Mouse (Mus musculus) limb, embryonic 13.5 days (tissue): ENCODE measurements around the gene Nr4a3. TPM values are rescaled to one million over a fixed set of nuclear protein-coding genes. Genes with fewer than 3 reads are reported as not detected.

ENCODE experiments used
- ATAC-seq: fragments of 200-750 bp; cut with Nextera tagmentation; 2 replicates; pipeline ENCODE4 v1.8.0; 2017; ENCODE audit warnings: low read depth, moderate number of reproducible peaks, moderate TSS enrichment; ENCODE audit not compliant: low FRiP score
- H3K27ac ChIP-seq: fragments of 300-500 bp; sonication (generic); 2 replicates; pipeline ENCODE4 v1.5.1; 2015; ENCODE audit warnings: inconsistent platforms, mild to moderate bottlenecking, moderate library complexity
- H3K27me3 ChIP-seq: fragments of 300-500 bp; sonication (generic); 2 replicates; pipeline ENCODE4 v1.6.1; 2015; ENCODE audit warnings: mild to moderate bottlenecking, inconsistent platforms
- H3K36me3 ChIP-seq: fragments of 300-500 bp; sonication (generic); 2 replicates; pipeline ENCODE4 v1.6.1; 2015; ENCODE audit warnings: inconsistent platforms, mild to moderate bottlenecking, moderate library complexity
- H3K4me1 ChIP-seq: fragments of 300-500 bp; sonication (generic); 2 replicates; pipeline ENCODE4 v1.6.1; 2015; ENCODE audit warnings: inconsistent platforms
- H3K4me2 ChIP-seq: fragments of 300-500 bp; sonication (generic); replicated peaks from 2 replicates; pipeline ENCODE4 v1.6.1; 2015; ENCODE audit warnings: inconsistent platforms, mild to moderate bottlenecking, moderate library complexity
- H3K4me3 ChIP-seq: fragments of 300-500 bp; sonication (generic); 2 replicates; pipeline ENCODE4 v1.5.1; 2015; ENCODE audit warnings: moderate library complexity, mild to moderate bottlenecking, inconsistent platforms
- H3K9ac ChIP-seq: fragments of 300-500 bp; sonication (generic); 2 replicates; pipeline ENCODE4 v1.6.1; 2015; ENCODE audit warnings: mild to moderate bottlenecking, inconsistent platforms
- H3K9me3 ChIP-seq: fragments of 300-500 bp; sonication (generic); 2 replicates; pipeline ENCODE4 v1.6.1; 2016; ENCODE audit warnings: inconsistent platforms
- WGBS: fragments of 180-500 bp; shearing (Covaris S2); methylation state at CpG from one replicate; pipeline ENCODE4 v1.1.7; 2015; 5-methylcytosine and 5-hydroxymethylcytosine counted together
- polyA plus RNA-seq: library from polyadenylated mRNA; unstranded; fragments of >200 nt; fragmentation: Nextera tagmentation; extraction: Ambion mirVana; gene quantifications from 2 replicates; pipeline ENCODE4 v1.2.1, GENCODE M21; 2015

The Nr4a3 gene
- polyA plus RNA-seq, 1 experiment from 2014 or later: 0.34 TPM

DNA sequence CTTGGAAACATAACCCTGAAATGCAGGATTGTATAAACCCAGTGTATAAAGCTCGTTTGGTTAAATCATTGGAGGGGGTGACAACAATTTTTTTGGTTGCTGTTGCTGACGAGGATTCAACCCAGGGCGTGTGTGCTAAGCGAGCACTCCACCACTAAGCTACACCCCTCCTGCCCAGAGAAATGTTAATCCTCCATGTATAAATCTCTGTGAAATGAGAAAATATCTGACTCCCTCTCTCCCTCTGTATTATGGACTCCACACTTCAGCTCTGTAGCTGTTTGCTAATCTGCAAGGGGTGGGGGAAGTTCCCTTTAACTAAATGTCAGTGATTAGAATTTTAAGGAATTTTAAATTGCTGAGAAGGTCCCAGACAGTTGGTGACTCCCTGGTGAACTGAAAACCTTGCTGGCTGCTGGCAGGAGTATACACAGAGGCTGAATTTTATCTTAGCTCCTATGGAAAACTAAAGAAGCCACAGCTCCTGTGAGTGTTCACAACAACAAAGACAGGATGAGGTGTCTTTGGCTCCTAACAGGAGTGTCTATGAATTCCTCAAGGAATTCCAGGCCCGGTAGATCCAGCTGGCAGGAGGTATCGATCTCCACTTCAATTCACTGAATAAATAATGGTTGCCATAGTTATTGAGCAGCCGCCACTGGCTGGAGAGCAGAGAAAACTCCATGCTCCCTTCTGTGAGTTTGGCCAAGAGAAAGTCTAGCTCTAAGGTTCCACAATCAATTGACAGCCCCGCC, 34.5 kb downstream of the Nr4a3 start:
- H3K36me3 ChIP-seq: no peaks in the 10 kb centered on the region
- no peak overlapping the region for H3K4me3 ChIP-seq
- no peaks in the 10 kb centered on the region for H3K27me3 ChIP-seq
- no peaks in the 10 kb centered on the region for H3K9me3 ChIP-seq
- H3K27ac ChIP-seq: no peak overlapping the region
- H3K4me1 ChIP-seq: peaks cover 20% of the 10 kb centered on the region
- 66% methylated on average over 8 of the region's 8 CpGs for WGBS
- no peak overlapping the region for H3K4me2 ChIP-seq
- H3K9ac ChIP-seq: no peak overlapping the region
- no peak for ATAC-seq

DNA sequence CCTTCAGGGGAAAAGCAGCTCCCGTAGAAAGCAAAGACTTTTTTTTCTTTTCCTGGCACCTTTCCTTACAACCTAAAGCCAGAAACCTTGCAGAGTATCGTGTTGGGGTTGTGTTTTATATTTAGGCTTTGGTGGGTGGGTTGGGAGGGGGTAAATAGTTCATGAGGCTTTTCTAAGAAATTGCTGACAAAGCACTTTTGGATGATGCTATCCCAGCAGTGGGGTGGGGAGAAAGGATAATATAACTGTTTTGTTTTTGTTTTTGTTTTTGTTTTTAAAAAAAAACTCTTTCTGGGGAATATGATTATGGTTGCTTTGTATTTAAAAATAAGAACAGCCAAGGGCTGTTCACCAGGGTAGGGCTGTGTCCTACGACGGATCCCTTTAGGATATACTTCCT, 38.5 kb downstream of the Nr4a3 start:
- 80% methylated on average over 4 of the region's 4 CpGs for WGBS
- ATAC-seq: no peak
- Histone ChIP-seq H3K27me3 (no peaks in the 10 kb centered on the region), H3K4me3 (no peak overlapping the region), H3K4me1 (0 out of 2 replicates have a peak, but pooled peaks cover under 1% of the 10 kb centered on the region), H3K9ac (no peak overlapping the region), H3K4me2 (no peak overlapping the region), H3K27ac (no peak overlapping the region), H3K9me3 (no peaks in the 10 kb centered on the region), H3K36me3 (no peaks in the 10 kb centered on the region)

DNA sequence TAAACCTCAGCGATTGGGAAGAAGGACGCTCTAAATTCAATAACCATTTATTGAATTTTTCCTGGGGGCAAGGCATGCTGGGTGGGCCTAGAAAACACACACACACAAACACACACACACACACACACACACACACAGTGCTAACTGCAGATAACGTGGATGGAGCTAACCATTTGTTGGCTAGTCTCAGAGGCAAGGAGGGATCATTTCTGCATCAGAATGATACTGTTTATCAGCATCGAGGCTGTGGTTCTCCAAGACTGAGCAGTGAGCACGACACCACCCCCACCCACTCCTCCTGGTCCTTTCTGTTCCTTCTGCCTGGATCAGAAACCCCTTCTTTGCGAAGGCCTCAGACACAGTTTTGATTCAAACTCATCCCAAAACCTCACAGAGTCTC, 41.7 kb downstream of the Nr4a3 start:
- no peak overlapping the region for H3K9ac ChIP-seq
- H3K36me3 ChIP-seq: no peaks in the 10 kb centered on the region
- no peaks in the 10 kb centered on the region for H3K9me3 ChIP-seq
- no peak overlapping the region for H3K4me2 ChIP-seq
- no peak overlapping the region for H3K27ac ChIP-seq
- no peaks in the 10 kb centered on the region for H3K4me1 ChIP-seq
- WGBS: 66% methylated on average over 6 of the region's 6 CpGs
- no peak overlapping the region for H3K4me3 ChIP-seq
- no peaks in the 10 kb centered on the region for H3K27me3 ChIP-seq
- ATAC-seq: no peak

DNA sequence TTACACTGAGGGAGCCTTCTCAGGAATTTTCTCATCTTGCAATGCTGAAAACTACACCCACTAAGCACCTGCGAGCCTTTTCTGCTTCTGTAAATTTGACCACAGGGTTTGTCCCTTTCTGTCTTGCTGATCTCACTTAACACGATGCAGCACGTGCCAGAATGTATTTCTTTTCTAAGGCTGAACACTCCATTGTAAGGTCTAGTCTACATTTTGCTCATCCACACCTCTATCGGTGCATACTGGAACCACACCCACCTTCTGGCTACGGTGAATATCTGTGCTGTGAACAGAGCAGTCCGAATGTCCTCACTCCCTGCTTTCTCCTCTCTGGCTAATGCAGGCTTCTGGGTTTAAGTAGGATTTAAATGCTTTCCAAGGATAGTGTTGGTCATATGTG, 42.5 kb downstream of the Nr4a3 start:
- ATAC-seq: no peak
- no peak overlapping the region for H3K4me3 ChIP-seq
- no peak overlapping the region for H3K27ac ChIP-seq
- no peaks in the 10 kb centered on the region for H3K9me3 ChIP-seq
- H3K9ac ChIP-seq: no peak overlapping the region
- no peaks in the 10 kb centered on the region for H3K36me3 ChIP-seq
- H3K27me3 ChIP-seq: no peaks in the 10 kb centered on the region
- no peaks in the 10 kb centered on the region for H3K4me1 ChIP-seq
- 82% methylated on average over 6 of the region's 6 CpGs for WGBS
- H3K4me2 ChIP-seq: no peak overlapping the region

DNA sequence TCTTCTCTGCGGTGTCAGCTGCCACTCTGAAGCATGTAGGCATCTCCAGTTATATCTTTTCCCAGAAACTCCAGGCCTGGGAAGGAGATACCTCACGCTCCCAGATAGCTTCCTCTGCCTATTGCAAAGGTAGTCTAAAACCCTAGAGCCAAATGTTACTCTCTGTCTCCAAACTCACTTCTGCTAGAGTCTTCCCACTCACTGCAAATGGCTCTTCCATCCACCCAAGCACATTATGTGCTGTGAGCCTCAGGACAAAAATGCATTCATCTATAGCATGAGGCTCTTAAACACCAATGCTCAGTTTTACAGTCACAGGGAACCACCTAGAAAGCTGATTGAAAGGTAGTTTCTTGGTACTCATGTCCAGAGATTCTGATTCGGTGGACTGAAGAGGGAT, 48.3 kb downstream of the Nr4a3 start:
- Histone ChIP-seq H3K9ac (no peak overlapping the region), H3K4me2 (no peak overlapping the region), H3K4me1 (no peaks in the 10 kb centered on the region), H3K9me3 (no peaks in the 10 kb centered on the region), H3K4me3 (no peak overlapping the region), H3K27me3 (no peaks in the 10 kb centered on the region), H3K27ac (no peak overlapping the region), H3K36me3 (no peaks in the 10 kb centered on the region)
- no peak for ATAC-seq
- WGBS: 77% methylated on average over 3 of the region's 3 CpGs

DNA sequence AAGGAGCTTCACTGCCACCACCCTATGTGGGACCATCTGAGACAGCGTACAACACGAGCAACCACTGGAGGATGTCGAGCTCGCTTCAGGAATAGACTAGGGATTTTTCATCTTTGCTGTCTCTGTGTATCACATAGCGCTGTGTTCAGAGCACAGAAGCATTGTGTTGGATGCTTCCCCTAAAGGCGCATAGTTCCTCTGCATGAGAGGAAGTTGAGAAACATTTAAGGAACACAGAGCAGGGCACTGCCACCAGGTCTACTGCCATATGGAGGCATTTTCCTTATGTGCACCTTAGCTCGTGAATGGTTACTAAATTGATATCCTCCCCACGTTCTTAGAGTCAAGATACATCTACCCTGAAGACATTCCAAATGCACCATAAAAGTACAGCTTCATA, 55.3 kb downstream of the Nr4a3 start:
- Histone ChIP-seq H3K4me3 (no peak overlapping the region), H3K27me3 (no peaks in the 10 kb centered on the region), H3K4me1 (no peaks in the 10 kb centered on the region), H3K4me2 (no peak overlapping the region), H3K9me3 (no peaks in the 10 kb centered on the region), H3K27ac (no peak overlapping the region), H3K36me3 (no peaks in the 10 kb centered on the region), H3K9ac (no peak overlapping the region)
- no peak for ATAC-seq
- WGBS: 87% methylated on average over 8 of the region's 8 CpGs

DNA sequence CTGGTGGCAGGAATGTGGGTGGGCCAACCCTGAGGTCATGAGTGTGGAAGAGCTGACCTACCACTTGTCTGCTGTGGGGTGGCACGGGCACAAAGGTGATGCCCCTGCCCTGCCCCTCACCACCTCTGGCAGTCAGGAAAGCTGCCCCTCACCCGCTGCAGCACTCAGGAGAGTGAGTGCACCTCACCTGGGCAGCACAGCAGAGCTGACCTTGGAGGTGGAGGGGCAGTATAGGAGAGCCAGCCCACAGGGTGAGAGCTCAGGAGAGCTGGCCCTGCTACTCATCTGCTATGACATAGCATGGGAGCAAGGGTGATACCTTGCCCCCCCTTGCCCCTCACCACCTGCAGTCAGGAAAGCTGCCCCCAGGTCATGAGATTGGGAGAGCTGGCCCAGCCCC, 57.0 kb downstream of the Nr4a3 start:
- H3K9ac ChIP-seq: no peak overlapping the region
- H3K27ac ChIP-seq: no peak overlapping the region
- WGBS: 75% methylated on average over 2 of the region's 2 CpGs
- no peaks in the 10 kb centered on the region for H3K4me1 ChIP-seq
- H3K27me3 ChIP-seq: no peaks in the 10 kb centered on the region
- no peak overlapping the region for H3K4me3 ChIP-seq
- no peaks in the 10 kb centered on the region for H3K9me3 ChIP-seq
- no peak overlapping the region for H3K4me2 ChIP-seq
- no peaks in the 10 kb centered on the region for H3K36me3 ChIP-seq
- ATAC-seq: no peak

DNA sequence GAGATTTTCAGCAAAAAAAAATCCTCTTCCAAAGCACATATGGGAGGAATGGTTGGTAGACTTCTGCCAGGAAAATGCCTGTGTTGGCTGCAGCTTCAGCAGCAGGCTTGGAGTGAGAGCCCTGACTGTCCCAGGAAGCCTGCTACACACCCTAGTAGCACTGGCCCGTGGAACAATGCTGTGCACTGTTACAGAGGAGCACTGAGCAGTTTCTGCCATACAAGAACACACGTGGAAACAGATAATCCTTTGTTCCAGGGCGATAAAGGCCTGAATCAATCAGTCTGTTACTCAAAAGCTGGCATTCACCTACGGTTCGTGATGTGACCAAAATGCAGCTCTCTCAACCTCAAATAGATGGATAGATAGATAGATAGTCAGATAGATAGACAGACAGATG, 60.4 kb downstream of the Nr4a3 start:
- no peak overlapping the region for H3K9ac ChIP-seq
- ATAC-seq: no peak
- H3K27me3 ChIP-seq: no peaks in the 10 kb centered on the region
- 75% methylated on average over 5 of the region's 5 CpGs for WGBS
- H3K9me3 ChIP-seq: no peaks in the 10 kb centered on the region
- no peak overlapping the region for H3K4me2 ChIP-seq
- no peak overlapping the region for H3K4me3 ChIP-seq
- H3K36me3 ChIP-seq: no peaks in the 10 kb centered on the region
- no peak overlapping the region for H3K27ac ChIP-seq
- H3K4me1 ChIP-seq: no peaks in the 10 kb centered on the region

DNA sequence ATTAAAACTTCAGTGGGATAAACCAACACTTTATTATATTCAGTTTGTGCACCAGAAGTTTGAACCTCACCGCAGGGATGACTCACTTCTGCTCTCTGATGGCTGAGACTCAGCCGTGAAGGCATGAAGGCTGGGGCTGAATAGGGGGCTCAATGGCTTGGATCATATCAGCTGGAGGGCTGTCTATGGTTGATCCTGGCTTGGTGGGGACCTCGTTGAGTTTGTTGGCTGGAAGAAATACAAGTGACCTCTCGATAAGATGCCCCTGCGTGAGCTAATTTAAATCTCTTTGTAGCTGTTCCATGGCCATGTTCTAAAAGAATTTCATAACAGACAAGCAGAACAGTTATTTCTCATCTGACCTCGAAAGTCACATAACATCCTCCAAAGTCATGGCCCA, 62.1 kb downstream of the Nr4a3 start:
- Histone ChIP-seq H3K36me3 (no peaks in the 10 kb centered on the region), H3K27ac (no peak overlapping the region), H3K9me3 (no peaks in the 10 kb centered on the region), H3K4me3 (no peak overlapping the region), H3K27me3 (no peaks in the 10 kb centered on the region), H3K4me2 (no peak overlapping the region), H3K9ac (no peak overlapping the region), H3K4me1 (no peaks in the 10 kb centered on the region)
- ATAC-seq: no peak
- WGBS: 83% methylated on average over 6 of the region's 6 CpGs

DNA sequence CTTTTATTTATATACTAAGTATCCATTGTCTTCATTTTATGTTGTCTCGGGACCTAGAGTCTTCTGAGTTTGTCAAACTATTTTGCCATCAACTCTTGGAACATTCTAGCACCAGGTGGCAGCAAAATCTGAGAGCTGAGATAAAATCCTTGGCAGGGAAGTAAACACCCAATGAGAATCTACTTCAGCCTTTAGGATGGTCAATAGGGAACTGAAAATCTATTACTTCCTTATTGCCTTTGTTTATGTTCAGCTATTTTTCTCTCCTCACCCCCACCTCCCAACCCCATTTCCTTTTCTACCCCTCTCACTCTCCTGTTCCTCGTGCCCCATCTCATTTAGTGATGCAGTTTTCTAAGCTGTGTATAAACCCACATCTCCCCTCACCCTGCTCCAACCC, 63.6 kb downstream of the Nr4a3 start:
- Histone ChIP-seq H3K27ac (no peak overlapping the region), H3K4me3 (no peak overlapping the region), H3K27me3 (no peaks in the 10 kb centered on the region), H3K4me1 (no peaks in the 10 kb centered on the region), H3K36me3 (no peaks in the 10 kb centered on the region), H3K4me2 (no peak overlapping the region), H3K9ac (no peak overlapping the region), H3K9me3 (no peaks in the 10 kb centered on the region)
- no peak for ATAC-seq
- 74% methylated on average over 2 of the region's 2 CpGs for WGBS

DNA sequence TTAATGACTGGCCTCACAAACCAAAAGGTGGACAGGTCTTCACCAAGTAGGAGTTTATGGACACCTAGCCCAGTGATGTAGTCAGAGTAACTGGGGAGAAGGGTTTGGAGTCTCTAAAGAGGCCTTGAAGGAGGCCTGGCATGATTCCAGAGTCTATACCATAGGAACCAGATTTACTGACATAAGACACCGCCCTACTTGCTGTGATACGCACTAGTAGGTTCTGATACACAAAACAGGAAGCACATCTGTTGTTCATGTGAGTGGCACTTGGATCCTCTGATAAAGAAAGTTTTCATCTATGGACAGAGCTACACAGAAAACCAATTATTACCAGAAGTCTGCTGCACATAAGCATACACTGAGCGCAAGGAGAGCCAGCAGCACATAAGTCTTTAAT, 65.4 kb downstream of the Nr4a3 start:
- Histone ChIP-seq H3K27me3 (no peaks in the 10 kb centered on the region), H3K4me3 (no peak overlapping the region), H3K4me1 (no peaks in the 10 kb centered on the region), H3K9ac (no peak overlapping the region), H3K9me3 (peaks cover 4% of the 10 kb centered on the region; the same call in 1 of the 2 replicates), H3K27ac (no peak overlapping the region), H3K4me2 (no peak overlapping the region), H3K36me3 (no peaks in the 10 kb centered on the region)
- WGBS: 71% methylated on average over 3 of the region's 3 CpGs
- no peak; the same call in 1 of the 2 replicates for ATAC-seq

DNA sequence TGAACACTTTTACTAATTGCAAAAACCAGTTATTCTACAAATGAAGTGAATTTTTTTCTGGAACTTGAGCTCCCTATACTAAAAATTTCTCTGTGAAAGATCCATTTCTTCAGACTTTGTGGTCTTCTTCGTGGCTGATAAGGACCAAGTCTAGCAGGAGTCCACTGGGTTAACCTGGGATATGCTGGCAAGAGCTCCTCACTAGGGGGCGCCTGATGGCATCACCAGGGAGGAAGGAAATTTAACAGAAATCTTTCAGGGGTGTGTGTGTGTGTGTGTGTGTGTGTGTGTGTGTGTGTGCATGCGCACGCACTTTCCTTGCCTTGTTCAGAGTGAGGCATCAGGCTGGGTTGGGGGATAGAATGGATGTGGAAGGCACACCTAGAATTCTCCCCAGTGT, 71.2 kb downstream of the Nr4a3 start:
- Histone ChIP-seq H3K4me1 (no peaks in the 10 kb centered on the region), H3K4me2 (no peak overlapping the region), H3K9me3 (peaks cover 4% of the 10 kb centered on the region; the same call in 1 of the 2 replicates), H3K27ac (no peak overlapping the region), H3K9ac (no peak overlapping the region), H3K27me3 (no peaks in the 10 kb centered on the region; the same call in 1 of the 2 replicates), H3K4me3 (no peak overlapping the region), H3K36me3 (no peaks in the 10 kb centered on the region)
- 63% methylated on average over 4 of the region's 4 CpGs for WGBS
- no peak for ATAC-seq

DNA sequence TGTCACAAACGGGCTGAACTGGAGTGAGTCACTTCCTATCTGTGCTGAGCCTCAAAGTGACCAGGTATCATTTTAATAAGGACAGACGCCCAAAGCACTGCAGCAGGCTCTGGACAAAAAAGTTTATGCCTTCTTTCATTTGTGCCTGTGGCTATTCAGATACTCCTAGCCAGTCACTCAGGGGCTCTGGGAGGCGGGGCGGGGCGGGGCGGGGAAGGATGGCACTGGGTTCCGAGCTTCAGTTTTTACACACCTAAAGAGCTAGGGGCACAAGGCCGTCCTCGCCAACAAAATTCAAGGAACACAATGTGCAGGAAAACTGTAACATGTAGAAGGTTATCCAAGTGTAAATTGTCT, 79.4 kb downstream of the Nr4a3 start:
- Histone ChIP-seq H3K27ac (no peak overlapping the region), H3K36me3 (no peaks in the 10 kb centered on the region), H3K9me3 (no peaks in the 10 kb centered on the region), H3K4me1 (0 out of 2 replicates have a peak, but pooled peaks cover 4% of the 10 kb centered on the region), H3K4me2 (peak overlapping the region; percentile 79), H3K9ac (no peak overlapping the region), H3K27me3 (no peaks in the 10 kb centered on the region; the same call in 1 of the 2 replicates), H3K4me3 (peak overlapping the region; percentile 81)
- ATAC-seq: peak; percentile 85
- 5% methylated on average over 9 of the region's 9 CpGs for WGBS
